Mouse (Mus musculus): Measurements from ENCODE around the gene Cox10.
"Not testable (repeated sequence)": the region's sequence is repeated elsewhere in the genome, so short reads cannot be mapped to it uniquely, and the experiment has no call there.

Cox10 gene

DNA sequence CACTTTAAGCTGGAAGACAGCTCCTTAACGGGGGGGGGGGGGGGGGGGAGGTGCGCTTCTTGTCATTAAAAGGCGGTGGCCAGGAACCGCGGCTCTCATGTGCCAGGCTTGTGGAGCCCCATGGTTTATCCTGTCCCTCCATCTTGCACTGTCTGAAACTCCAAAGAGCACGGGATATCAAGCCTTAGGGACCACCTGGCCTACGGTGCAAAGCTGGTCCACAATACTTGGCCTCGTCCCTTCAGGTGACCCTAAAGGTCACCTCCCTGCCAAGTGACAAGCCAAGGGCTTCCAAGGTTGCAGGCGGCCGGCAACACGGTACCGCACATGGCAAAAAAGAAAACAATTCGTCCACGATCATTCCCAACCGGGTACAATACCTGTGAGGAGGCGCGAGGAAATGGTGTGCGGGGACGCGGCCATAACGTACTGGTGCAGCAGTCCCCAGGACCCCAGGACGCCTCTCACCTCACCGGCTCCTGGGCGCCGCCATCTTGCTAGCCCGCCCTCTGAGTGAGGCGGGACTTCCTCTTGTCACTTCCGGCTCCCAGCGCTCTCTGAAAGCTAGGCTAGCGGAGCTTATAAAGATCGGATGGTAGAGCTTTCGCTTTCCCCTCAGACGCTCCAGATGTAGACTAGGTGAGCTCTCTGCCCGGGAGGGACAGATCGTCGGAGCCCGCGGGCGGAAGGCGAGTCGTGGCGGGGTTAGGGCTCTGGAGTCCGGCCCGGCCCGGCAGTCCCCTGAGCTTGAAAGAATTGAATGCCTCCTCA lies at the start of gene Cox10:
Gene Cox10, minus strand, starts transcription at position 513 of the 771 bp plus-strand sequence.
- peak; percentile 90 for DNase-seq

DNA sequence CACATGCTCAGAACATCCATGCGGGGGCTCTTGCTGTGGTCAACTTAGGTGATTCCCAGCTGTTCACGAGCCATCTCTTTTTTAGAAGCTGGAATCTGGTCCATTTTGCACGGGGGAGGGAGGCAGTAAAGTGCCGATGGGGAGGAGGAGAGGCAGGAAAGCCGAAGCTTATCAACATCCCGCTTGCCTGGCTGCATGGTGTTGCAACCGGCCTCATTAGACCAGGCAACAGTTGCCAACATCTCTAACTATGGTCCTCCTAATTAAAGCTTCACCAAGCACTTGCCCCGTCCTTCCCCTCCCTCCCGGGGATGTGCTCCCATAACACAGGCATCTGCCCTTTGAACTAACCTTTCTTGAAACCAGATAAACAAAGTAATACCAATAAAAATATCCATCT lies 48.7 kb upstream of the Cox10 start:
- no peak for DNase-seq

- no peak for DNase-seq
These were observed 46.2 kb upstream of the Cox10 start for GRCm38 (mm10) chr11:64125471-64125870.

GRCm38 (mm10) chr11:64123174-64123573 lies 43.9 kb upstream of the Cox10 start:
- DNase-seq, result not testable (repeated sequence)

DNA sequence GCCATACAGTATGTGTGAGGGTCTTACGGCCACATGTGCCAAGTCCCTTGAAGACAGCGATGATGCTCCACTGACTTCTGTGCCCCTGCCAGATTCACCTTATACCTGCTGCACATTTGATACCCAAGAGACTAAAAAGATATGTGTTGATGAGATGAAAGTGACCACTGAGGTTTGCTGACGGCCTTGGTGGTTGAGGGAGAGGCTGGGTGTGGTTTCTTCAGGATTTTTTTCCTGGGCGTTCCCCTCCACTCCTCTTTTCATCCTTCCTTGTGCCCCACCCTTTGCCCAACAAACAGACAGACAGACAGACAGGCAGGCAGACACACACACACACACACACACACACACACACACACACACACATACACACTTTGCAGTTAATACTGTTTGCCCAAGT lies 37.4 kb upstream of the Cox10 start:
- no peak for DNase-seq

DNA sequence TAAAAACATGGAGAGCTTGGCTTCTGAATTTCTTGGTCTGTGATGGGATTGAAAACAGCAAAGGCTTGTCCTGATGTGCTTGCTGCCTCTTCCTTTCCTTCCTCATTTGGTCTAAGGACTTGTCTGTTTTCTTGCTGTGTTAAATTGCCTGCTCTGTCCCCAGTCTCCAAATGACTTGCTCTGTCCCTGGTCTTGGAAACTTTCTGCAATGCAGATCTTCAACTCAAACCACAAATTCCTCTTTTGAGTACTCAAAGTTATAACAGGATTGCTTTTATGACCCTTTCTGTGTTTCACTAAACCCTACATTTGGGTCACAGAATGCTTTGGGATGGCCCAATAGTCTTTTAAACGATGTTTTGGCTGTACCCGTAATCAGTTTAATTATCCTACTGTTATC lies 36.6 kb upstream of the Cox10 start:
- DNase-seq, result no peak

DNA sequence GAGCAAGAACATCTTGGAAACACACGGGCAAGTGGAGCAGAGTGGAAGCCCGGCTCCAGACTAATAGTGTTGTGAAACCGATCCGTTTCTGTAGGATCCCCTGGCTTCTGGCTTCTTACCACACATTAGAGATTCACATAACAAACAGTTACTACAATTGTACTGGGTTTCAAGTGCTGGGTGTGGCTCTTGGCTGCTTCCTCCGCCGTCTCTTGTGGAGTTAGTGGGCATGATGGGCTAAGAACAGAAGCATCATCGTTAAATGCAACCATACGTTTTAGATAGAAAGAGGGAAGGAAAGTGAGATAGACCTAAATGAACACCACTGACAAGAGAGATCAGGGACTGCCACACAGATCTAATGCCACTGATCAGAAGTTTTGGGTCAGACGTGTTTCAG lies 35.8 kb upstream of the Cox10 start:
- no peak for DNase-seq

DNA sequence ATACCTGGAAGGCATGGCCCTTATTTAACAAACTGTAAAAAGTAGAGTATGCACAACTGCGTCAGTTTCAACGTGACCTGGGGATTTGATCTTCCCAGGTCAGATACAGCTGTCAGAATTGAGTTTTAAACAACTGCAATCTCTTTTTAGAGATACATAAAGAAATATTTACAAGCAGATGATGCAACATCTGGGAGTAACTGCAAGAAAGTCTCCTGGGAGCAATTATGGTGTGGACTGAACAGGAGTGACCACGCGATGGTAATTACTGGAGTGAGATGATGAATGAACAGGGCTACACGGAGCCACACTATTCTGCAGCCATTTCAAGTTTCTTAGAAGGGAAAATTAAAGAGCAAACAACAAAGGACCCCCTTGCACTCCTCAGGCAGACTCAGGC lies 20.8 kb upstream of the Cox10 start:
- DNase-seq, result no peak

GRCm38 (mm10) chr11:64093058-64093457 lies 13.8 kb upstream of the Cox10 start:
- DNase-seq, result no peak

DNA sequence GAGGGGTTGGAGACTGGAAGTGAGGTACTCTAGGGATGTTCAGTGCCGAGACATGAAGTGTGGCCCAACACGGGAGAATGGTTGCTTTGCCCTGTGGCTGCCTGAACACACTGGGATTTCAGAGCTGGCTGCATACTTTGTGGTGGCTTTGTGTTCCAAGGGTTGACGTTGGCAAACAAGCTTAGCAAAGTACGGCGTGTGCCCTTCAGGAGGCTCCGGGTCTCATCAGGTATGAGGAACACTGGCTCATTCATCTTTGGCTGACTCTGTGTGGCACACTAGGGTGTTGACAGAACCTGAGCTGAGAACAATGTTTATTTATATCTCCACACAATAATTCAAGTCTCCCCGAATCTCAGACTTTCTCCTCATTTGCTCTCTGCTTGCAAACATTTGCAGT lies 11.9 kb upstream of the Cox10 start:
- DNase-seq, result no peak

DNA sequence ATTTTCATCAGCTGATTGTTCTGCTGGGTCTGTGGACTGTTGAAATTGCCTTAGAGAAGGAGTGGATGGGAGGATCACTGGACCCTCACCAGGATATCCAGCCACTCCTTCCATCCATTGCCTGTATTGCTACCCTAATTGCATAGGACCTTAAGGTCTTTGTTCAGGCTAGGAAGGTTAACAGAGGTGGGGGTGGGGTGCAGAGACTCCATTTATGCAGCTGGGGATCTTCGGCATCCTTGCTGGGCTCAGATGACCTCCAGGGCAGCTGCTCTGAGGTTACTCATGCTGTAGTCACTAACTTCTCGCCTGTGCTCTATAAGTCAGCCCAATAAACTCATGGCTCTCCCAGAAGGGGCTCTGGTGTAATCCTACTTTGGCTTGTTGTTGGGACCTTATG lies 10.4 kb upstream of the Cox10 start:
- no peak for DNase-seq

DNA sequence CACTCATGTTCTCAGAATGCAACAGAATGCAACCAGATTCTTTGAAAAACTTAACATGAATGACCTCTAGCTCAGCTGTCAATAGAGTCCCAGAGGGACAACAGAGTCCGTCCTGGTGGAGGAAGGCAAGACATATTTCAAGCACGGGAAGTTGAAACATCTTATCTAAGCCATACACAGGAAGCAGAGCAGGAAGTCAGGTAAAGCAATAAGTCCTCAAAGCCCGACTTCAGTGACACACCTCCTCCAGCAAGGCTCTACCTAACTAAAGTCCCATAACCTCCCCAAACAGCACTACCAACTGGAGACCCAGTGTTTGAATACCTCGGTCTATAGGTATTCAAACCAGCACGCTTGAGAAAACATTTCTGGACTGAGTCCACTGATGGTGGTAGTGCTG lies 6.6 kb upstream of the Cox10 start:
- DNase-seq, result no peak

- no peak for DNase-seq
These were observed 436 bp upstream of the Cox10 start for GRCm38 (mm10) chr11:64079727-64080081.

GRCm38 (mm10) chr11:64076212-64076611 lies 3.1 kb downstream of the Cox10 start:
- no peak for DNase-seq

GRCm38 (mm10) chr11:64073379-64073778 lies 5.9 kb downstream of the Cox10 start:
- DNase-seq, result no peak

DNA sequence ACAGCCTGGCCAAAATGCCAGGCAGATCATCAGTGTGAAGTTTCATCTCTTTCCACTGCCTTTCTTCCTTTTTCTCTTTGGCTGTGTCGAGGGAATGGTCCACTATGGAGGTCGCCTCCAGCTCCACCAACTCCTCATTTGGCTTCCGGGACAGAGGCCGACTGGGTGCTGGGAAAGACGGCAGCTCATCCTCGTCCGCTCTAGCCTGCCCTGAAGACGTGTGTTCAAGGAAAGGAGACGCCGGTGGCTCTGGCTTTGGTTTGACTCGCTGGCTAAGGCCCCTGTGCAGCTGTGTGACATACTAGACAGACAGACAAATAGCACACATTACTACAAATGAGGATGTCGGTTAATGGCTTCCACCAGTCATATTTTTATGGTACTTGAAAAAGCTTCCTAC lies 7.7 kb downstream of the Cox10 start:
- DNase-seq, result no peak

DNA sequence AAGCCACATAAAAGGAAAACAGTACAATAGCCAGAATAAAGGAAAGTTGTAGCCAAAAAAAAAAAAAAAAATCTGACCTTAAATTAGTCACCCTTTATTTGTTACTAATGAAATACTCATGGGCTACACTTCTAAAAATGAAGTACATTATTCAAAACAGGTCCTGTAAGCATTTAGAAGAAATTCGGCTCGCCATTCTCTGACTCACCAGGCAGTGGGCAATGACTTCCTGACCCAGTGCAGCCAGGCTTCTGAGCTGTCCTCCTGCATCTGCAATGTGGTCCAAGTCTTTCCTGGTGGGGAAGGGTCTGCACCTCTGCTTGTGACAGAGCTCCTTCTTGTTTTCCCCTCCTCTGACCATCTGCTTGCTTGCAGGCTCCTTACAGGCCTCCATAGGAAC lies 13.3 kb downstream of the Cox10 start:
- no peak for DNase-seq

DNA sequence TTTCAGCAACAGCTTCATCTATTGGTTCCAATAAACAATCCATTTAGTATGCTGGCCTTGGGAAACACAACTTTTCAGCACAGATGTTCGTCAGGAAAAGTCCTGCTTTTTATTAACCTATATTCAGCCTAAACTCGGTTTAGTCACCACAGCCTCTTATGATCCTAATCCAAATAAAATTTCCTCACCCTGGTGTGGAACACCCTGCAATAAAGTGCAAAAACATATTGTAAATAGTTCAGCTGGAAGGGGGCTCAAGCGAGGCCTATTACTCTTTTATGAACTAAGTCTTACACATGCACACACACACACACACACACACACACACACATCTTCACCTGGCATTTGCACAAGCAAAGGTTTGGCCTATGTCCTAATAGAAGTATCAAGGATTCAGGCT lies 16.1 kb downstream of the Cox10 start:
- DNase-seq, result no peak

- DNase-seq, result no peak
These were observed 17.0 kb downstream of the Cox10 start for GRCm38 (mm10) chr11:64062226-64062625.

DNA sequence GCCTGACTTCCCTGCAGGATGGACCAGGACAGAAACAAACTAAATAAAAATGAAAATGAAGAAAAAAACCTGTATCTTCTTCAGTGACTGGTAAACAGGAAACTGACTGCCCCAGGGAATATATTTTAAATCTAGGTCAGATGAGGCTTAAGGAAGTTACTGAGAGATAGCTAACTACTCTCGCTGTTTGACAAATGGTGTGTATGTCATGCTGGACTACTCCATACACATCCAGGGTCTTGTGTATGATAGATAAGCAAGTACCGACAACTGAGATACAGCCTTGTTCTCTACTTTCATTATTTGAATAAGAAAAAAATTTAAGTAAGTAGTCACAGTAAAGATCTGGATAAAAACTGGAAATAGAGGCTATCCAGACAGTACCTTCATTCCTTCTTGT lies 20.0 kb downstream of the Cox10 start:
- DNase-seq, result no peak

- no peak for DNase-seq
These were observed 20.8 kb downstream of the Cox10 start for GRCm38 (mm10) chr11:64058474-64058873.

DNA sequence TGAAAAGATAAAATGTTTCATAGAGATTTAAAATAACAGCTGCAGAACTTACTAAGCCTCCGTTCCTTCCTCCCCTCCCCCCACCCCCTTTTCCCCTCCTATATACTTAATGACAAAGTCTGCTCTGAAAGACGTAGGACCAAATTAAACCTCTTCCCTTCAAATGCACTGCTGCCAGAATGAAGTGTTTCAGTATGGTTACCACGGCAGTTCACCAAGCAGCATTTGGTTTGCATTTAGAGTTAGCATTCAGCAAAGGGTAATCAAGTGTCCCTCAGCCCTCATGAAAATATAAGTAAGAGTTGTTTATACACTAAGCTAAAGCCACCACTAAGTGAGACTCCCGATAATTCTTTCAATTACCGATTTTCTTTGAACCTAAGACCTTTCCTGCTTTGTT lies 25.9 kb downstream of the Cox10 start:
- DNase-seq, result no peak

DNA sequence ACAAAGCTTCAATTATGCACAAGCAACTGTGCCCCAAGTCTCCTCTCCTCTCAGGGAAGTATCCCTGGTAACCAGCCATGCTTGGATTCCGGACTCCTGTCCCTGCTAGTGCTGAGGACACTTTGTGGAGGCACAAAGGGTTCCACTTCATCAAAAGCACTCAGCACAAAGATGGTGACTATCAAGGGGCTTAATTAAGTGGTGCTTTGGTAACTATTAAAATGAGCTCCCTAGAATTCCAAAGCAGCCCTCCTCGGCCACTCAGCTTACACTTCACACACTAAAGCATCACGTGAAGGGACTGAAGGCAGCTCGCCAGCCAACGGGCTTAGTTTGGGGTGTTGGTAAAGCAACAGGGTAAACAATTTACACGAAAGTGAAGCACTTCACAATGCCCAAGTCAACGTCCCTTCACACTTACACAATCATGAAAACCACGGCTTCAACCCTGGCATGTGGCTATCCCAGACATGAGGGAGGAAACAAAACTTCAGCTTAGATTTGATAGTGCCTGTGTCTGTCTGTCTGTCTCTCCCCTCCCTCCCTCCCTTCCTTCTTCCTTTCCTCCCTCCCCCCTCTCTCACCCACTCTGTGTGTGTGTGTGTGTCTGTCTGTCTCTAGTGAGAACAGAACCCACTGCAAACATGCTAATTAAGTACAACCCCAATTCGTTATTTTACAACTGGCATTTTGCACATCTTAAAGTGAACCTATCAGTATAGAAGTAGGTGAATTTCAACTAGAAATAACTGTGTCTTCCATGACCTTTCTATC lies 27.9 kb downstream of the Cox10 start:
- peak; percentile 50 for DNase-seq

- DNase-seq, result no peak
These were observed 31.8 kb downstream of the Cox10 start for GRCm38 (mm10) chr11:64047432-64047831.

DNA sequence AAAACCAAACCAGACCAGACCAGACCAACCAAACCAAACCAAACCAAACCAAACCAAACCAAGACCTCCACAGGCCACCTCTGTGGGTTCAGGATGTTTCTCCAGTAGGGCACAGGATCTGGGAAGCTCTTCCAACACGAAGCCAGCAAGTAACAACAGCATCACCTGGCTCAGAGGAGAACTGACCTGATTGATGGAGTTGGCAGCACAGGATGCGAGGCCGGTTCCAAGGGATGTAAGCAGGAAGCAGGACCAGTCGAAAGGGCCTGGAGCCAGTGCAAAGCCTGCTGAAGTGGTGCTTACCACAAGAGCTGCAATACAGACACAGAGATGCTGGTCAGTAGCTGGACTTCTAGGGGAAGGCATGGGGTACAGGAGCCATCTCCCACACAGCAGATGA lies 34.2 kb downstream of the Cox10 start:
- no peak for DNase-seq

All from lung, postnatal 14 days (tissue).